Mouse (Mus musculus) forebrain, embryonic 16.5 days (tissue): ENCODE measurements at regions not wholly inside any gene's neighbourhood (a gene's known extent, or its start where the extent isn't known, plus 50 kb on each side); places are given as distances from the start of the nearest gene placed in this dataset.
"Not testable (repeated sequence)": the region's sequence is repeated elsewhere in the genome, so short reads cannot be mapped to it uniquely, and the experiment has no call there.

Experiments used
- ATAC-seq: fragments of 200-750 bp; cut with Nextera tagmentation; 2 replicates; pipeline ENCODE4 v1.8.0; 2017; ENCODE audit warnings: mild to moderate bottlenecking, moderate library complexity
- H3K27ac ChIP-seq: fragments of 300-500 bp; sonication (generic); 2 replicates; pipeline ENCODE4 v1.5.1; 2014; ENCODE audit warnings: low read length, control low read depth
- H3K27me3 ChIP-seq: fragments of 300-500 bp; sonication (generic); replicated peaks from 2 replicates; pipeline ENCODE4 v1.6.1; 2014; ENCODE audit warnings: low read length; ENCODE audit not compliant: control insufficient read depth, insufficient read depth
- H3K36me3 ChIP-seq: fragments of 300-500 bp; sonication (generic); 2 replicates; pipeline ENCODE4 v1.6.1; 2014; ENCODE audit not compliant: control insufficient read depth, insufficient read depth
- H3K4me1 ChIP-seq: fragments of 300-500 bp; sonication (generic); replicated peaks from 2 replicates; pipeline ENCODE4 v1.6.1; 2014; ENCODE audit warnings: low read length; ENCODE audit not compliant: control insufficient read depth, insufficient read depth
- H3K4me2 ChIP-seq: fragments of 300-500 bp; sonication (generic); 2 replicates; pipeline ENCODE4 v1.6.1; 2014; ENCODE audit warnings: mild to moderate bottlenecking, low read length, control low read depth
- H3K4me3 ChIP-seq: fragments of 300-500 bp; sonication (generic); replicated peaks from 2 replicates; pipeline ENCODE4 v1.5.1; 2014; ENCODE audit warnings: mild to moderate bottlenecking, low read length, control low read depth
- H3K9ac ChIP-seq: fragments of 300-500 bp; sonication (generic); replicated peaks from 2 replicates; pipeline ENCODE4 v1.6.1; 2014; ENCODE audit warnings: low read depth, low read length, control low read depth
- H3K9me3 ChIP-seq: fragments of 300-500 bp; sonication (generic); 2 replicates; pipeline ENCODE4 v1.6.1; 2016; ENCODE audit warnings: low read length; ENCODE audit not compliant: control insufficient read depth
- WGBS: fragments of 180-500 bp; shearing (Covaris S2); extraction: QIAGEN DNeasy Blood & Tissue Kit; methylation state at CpG from one replicate; pipeline ENCODE4 v1.1.7; 2014; 5-methylcytosine and 5-hydroxymethylcytosine counted together

DNA sequence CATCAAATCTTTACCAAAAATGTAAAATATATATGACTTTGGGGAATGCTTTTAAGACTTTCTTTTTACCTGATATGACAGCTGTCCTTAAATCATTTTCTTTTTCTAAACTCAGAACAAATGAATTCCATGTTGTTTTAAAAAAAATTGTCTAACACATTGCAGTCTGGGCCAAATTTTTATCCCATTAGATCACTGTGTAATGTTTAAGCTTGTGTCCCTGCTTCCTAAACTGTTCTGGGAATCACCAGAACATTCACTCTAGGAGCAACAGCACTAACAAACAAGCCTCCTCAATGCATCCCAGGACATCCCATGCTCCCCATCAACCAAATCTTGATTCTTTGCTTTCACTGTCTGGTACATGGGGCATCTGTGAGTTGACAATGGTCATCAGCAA lies 449.2 kb upstream of the Klf6 start:
- H3K4me3 ChIP-seq = no peak overlapping the region
- H3K27ac ChIP-seq = no peak overlapping the region
- no peaks in the 10 kb centered on the region for H3K36me3 ChIP-seq
- H3K4me2 ChIP-seq = no peak overlapping the region
- H3K9me3 ChIP-seq = no peaks in the 10 kb centered on the region
- no peak for ATAC-seq
- no peaks in the 10 kb centered on the region for H3K4me1 ChIP-seq
- H3K9ac ChIP-seq = no peak overlapping the region
- no peaks in the 10 kb centered on the region for H3K27me3 ChIP-seq

GRCm38 (mm10) chr13:5413009-5413408 lies 448.3 kb upstream of the Klf6 start:
- not testable (repeated sequence) for H3K36me3 ChIP-seq, H3K9ac ChIP-seq, H3K27ac ChIP-seq, H3K4me1 ChIP-seq, H3K27me3 ChIP-seq, ATAC-seq, H3K4me2 ChIP-seq, H3K4me3 ChIP-seq, H3K9me3 ChIP-seq

- WGBS = 73% methylated on average over 1 of the region's 1 CpGs
- Histone ChIP-seq H3K4me3 (no peak overlapping the region), H3K4me1 (no peaks in the 10 kb centered on the region), H3K9me3 (no peaks in the 10 kb centered on the region), H3K27ac (no peak overlapping the region), H3K27me3 (no peaks in the 10 kb centered on the region), H3K4me2 (no peak overlapping the region), H3K36me3 (no peaks in the 10 kb centered on the region), H3K9ac (no peak overlapping the region)
- no peak for ATAC-seq
These were observed 437.2 kb upstream of the Klf6 start for GRCm38 (mm10) chr13:5424110-5424509.

DNA sequence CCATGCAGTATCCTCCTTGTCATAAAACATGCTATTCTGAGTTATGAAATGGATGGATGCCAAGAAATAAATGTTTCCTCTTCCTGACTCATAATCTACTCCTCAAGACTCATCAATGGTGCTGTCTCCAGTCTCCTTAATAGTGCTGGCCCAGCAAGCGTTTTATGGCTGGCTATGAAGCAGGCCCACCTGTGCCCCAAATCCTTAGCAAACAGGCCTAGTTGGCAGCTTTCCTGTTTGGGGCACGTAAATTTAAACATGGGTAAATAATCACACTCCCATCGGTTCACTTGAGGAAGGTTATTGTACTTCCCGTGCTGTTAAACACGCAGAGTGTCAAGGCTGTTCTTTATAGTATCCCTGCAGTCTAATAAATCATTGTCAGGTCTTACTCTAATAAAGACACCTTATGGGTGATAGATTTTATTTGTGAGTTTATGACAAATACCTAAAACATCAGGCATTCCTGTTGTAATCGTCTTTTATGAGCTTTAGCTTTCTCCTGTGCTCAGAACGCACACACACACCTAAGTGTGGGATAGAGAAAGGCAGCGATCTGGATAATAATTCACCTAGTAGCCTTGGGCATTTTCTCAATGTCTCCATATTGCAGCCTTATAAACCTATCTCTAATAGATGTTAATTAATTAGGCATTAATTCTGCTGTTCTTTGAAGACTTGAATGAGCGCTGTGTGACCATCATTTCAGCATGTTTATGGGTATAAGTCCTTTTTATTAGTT lies 435.6 kb upstream of the Klf6 start:
- no peak overlapping the region for H3K4me2 ChIP-seq
- H3K9me3 ChIP-seq = no peaks in the 10 kb centered on the region
- no peak overlapping the region for H3K9ac ChIP-seq
- ATAC-seq = no peak
- H3K4me3 ChIP-seq = no peak overlapping the region
- no peak overlapping the region for H3K27ac ChIP-seq
- no peaks in the 10 kb centered on the region for H3K27me3 ChIP-seq
- no peaks in the 10 kb centered on the region for H3K36me3 ChIP-seq
- WGBS = 84% methylated on average over 9 of the region's 9 CpGs
- H3K4me1 ChIP-seq = no peaks in the 10 kb centered on the region

DNA sequence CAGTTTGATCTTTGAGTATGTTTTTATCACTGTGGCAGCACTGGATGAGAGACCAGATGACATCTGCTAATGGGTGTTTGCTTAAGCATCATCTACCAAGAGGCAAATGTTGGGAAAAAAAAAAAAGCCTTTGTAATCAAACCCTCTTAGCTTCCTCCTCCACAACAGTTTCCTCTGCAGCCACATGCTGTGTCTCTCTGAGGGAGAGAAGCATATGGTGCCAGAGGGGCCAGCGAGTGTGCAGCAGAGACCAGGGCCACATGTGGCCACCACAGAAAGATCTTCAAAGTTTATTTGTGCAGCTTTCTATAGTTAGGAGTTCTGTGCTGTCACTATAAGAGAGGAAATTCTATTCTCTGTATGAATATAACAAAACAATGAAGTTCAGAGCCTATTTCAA lies 427.6 kb upstream of the Klf6 start:
- Histone ChIP-seq H3K27me3 (no peaks in the 10 kb centered on the region), H3K9ac (no peak overlapping the region), H3K9me3 (peaks cover 3% of the 10 kb centered on the region; the same call in 1 of the 2 replicates), H3K36me3 (no peaks in the 10 kb centered on the region), H3K27ac (no peak overlapping the region), H3K4me1 (no peaks in the 10 kb centered on the region), H3K4me2 (no peak overlapping the region), H3K4me3 (no peak overlapping the region)
- WGBS = 57% methylated on average over 1 of the region's 1 CpGs
- no peak for ATAC-seq

DNA sequence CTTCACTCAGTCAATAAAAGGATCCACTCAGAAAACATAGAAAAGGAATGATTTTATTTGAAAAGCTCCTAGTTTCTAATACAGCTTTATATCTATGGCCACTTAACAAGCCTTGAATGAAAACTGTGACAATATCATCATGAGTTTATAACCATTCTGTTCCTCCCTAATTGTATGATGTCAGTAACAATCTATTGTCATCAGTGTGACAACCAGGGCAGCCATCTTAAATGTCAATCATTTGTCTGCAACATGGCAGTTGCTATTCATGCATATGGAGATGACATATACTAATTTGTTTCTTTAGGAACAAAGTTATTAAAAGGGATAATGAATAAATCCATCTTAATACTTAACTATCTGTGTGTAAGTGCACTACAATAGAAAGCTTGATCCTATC lies 426.2 kb upstream of the Klf6 start:
- H3K4me2 ChIP-seq = no peak overlapping the region
- no peak overlapping the region for H3K9ac ChIP-seq
- ATAC-seq = peak; percentile 61
- H3K4me1 ChIP-seq = no peaks in the 10 kb centered on the region
- H3K36me3 ChIP-seq = no peaks in the 10 kb centered on the region
- no peak overlapping the region for H3K4me3 ChIP-seq
- peaks cover 3% of the 10 kb centered on the region; the same call in 1 of the 2 replicates for H3K9me3 ChIP-seq
- no peak overlapping the region for H3K27ac ChIP-seq
- H3K27me3 ChIP-seq = no peaks in the 10 kb centered on the region

DNA sequence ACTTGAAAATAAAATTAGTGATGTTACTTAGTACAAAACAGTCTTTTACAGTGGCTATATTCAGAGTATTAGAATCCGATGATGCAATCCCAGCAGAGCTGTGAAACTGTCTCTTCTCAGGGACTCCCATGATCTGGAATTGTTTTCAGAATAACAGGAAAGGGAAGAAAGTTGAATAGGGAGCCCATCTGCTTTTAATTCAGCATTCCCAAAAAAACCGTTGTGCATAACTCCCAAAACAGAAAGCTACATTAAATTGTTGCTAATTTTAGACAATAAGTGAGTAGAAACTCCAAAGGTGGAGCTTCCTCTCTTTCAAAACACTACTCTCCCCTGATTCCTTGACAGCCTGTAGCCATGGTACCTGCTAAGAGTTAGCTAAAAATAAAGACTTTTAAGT lies 425.1 kb upstream of the Klf6 start:
- Histone ChIP-seq H3K36me3 (no peaks in the 10 kb centered on the region), H3K4me1 (no peaks in the 10 kb centered on the region), H3K27ac (no peak overlapping the region), H3K4me3 (no peak overlapping the region), H3K9me3 (peaks cover 3% of the 10 kb centered on the region; the same call in 1 of the 2 replicates), H3K4me2 (no peak overlapping the region), H3K9ac (no peak overlapping the region), H3K27me3 (no peaks in the 10 kb centered on the region)
- 75% methylated on average over 2 of the region's 2 CpGs for WGBS
- ATAC-seq = no peak

DNA sequence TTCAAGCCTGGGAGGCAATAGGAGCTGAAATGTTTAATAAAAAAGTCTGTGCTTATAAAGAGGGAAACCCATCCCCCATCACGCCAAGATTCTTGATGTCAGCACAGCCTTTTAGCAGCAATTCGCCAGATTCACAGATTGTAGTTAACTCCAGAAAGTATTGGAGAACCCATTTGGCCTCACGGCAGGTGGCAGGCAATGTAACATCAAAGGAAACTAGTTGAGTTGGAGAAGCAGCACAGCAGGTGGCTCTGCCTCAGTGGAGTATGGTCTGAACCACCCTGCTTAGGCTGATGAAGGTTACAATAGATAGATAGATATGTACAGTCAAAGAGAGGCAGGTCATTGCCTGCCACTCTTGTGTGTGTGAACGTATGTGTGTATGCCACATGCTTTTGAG lies 420.8 kb upstream of the Klf6 start:
- Histone ChIP-seq H3K9ac (no peak overlapping the region), H3K27me3 (no peaks in the 10 kb centered on the region), H3K4me3 (no peak overlapping the region), H3K27ac (no peak overlapping the region), H3K4me1 (no peaks in the 10 kb centered on the region), H3K9me3 (no peaks in the 10 kb centered on the region), H3K4me2 (no peak overlapping the region), H3K36me3 (no peaks in the 10 kb centered on the region)
- ATAC-seq = no peak
- WGBS = 76% methylated on average over 4 of the region's 4 CpGs

GRCm38 (mm10) chr13:5444759-5445478 lies 416.4 kb upstream of the Klf6 start:
- no peaks in the 10 kb centered on the region for H3K27me3 ChIP-seq
- no peaks in the 10 kb centered on the region for H3K36me3 ChIP-seq
- no peak for ATAC-seq
- H3K4me1 ChIP-seq = no peaks in the 10 kb centered on the region
- no peak overlapping the region for H3K4me2 ChIP-seq
- H3K27ac ChIP-seq = no peak overlapping the region
- H3K4me3 ChIP-seq = no peak overlapping the region
- no peak overlapping the region for H3K9ac ChIP-seq
- 64% methylated on average over 5 of the region's 5 CpGs for WGBS
- H3K9me3 ChIP-seq = no peaks in the 10 kb centered on the region
